ENCODE assay signal across 9 mouse cellular contexts in genomic region chr11:9115367-9116120, GRCm38 (mm10). TPM values are rescaled to one million over a fixed set of nuclear protein-coding genes. Genes with fewer than 3 reads are reported as not detected.
DNase-seq lines count a peak whose midpoint lies in the region; ATAC-seq and TF ChIP-seq lines count a peak whose summit lies in the region.
"Had no signal": no experiment of that assay in that cellular context is flagged by ENCODE, and none has a peak within 500 bp of the region (broad histone marks: within the 10 kb centered on the region; RNA-seq: fewer than 3 reads in every experiment).

No protein-coding gene starts in this region.

- peaks cover 63% of the 10 kb centered on the region for H3K27me3 ChIP-seq in forebrain, embryonic 10.5 days (ENCODE audit: poor library complexity, severe bottlenecking)
- H3K27me3 ChIP-seq in forebrain, embryonic 16.5 days (replicated peaks; ENCODE audit: control insufficient read depth, insufficient read depth, low read length): peaks cover 26% of the 10 kb centered on the region
- peaks cover 73% of the 10 kb centered on the region for H3K27me3 ChIP-seq in kidney, embryonic 15.5 days
- peaks cover 11% of the 10 kb centered on the region; the same call in 1 of the 2 replicates for H3K27me3 ChIP-seq in G1E (ENCODE audit: insufficient read depth, low read length)
- H3K27me3 ChIP-seq in limb, embryonic 10.5 days (ENCODE audit: low read depth, poor library complexity, severe bottlenecking): peaks cover 67% of the 10 kb centered on the region

- no peak for ATAC-seq in forebrain, embryonic 16.5 days
- ATAC-seq in kidney, embryonic 15.5 days (replicated peaks; ENCODE audit: low FRiP score): no peak
- ATAC-seq in G1E (ENCODE audit: extremely low read depth, insufficient number of reproducible peaks, low FRiP score, poor library complexity, severe bottlenecking): no peak
- ATAC-seq: midbrain, embryonic 13.5 days had no signal

- 10% methylated on average over 9 of the region's 9 CpGs for WGBS in forebrain, embryonic 10.5 days
- WGBS in forebrain, embryonic 16.5 days: 21% methylated on average over 9 of the region's 9 CpGs
- WGBS in kidney, embryonic 15.5 days: 10% methylated on average over 9 of the region's 9 CpGs
- WGBS in limb, embryonic 10.5 days: 9% methylated on average over 9 of the region's 9 CpGs

- no peak overlapping the region for H3K4me2 ChIP-seq in forebrain, embryonic 16.5 days (ENCODE audit: low read length)
- peak overlapping the region; percentile 40; the same call in 1 of the 2 replicates for H3K4me2 ChIP-seq in kidney, embryonic 15.5 days

- no peaks in the 10 kb centered on the region for H3K36me3 ChIP-seq in forebrain, embryonic 10.5 days (replicated peaks)
- no peaks in the 10 kb centered on the region for H3K36me3 ChIP-seq in forebrain, embryonic 16.5 days (ENCODE audit: control insufficient read depth, insufficient read depth)
- H3K36me3 ChIP-seq in kidney, embryonic 15.5 days: no peaks in the 10 kb centered on the region
- H3K36me3 ChIP-seq in G1E (replicated peaks): peaks cover 1% of the 10 kb centered on the region
- H3K36me3 ChIP-seq in limb, embryonic 10.5 days: no peaks in the 10 kb centered on the region
- H3K36me3 ChIP-seq: midbrain, embryonic 13.5 days had no signal

- H3K27ac ChIP-seq in forebrain, embryonic 10.5 days: no peak overlapping the region
- H3K27ac ChIP-seq in forebrain, embryonic 16.5 days (ENCODE audit: low read length): no peak overlapping the region
- H3K27ac ChIP-seq in kidney, embryonic 15.5 days: no peak overlapping the region
- no peak overlapping the region for H3K27ac ChIP-seq in limb, embryonic 10.5 days
- H3K27ac ChIP-seq: midbrain, embryonic 13.5 days had no signal

- no peak for TF ChIP-seq CTCF in G1E (IDR thresholded peaks at IDR 0.05; ENCODE audit: low read depth, low read length)

- no peak overlapping the region for H3K9ac ChIP-seq in forebrain, embryonic 16.5 days (replicated peaks; ENCODE audit: low read depth, low read length)
- no peak overlapping the region for H3K9ac ChIP-seq in kidney, embryonic 15.5 days
- H3K9ac ChIP-seq: midbrain, embryonic 13.5 days had no signal

- H3K4me1 ChIP-seq in forebrain, embryonic 10.5 days: peaks cover 42% of the 10 kb centered on the region
- H3K4me1 ChIP-seq in forebrain, embryonic 16.5 days (replicated peaks; ENCODE audit: control insufficient read depth, insufficient read depth, low read length): peaks cover 29% of the 10 kb centered on the region
- H3K4me1 ChIP-seq in kidney, embryonic 15.5 days: peaks cover 38% of the 10 kb centered on the region
- H3K4me1 ChIP-seq in G1E (ENCODE audit: insufficient read depth, low read depth, low read length): peaks cover 79% of the 10 kb centered on the region
- H3K4me1 ChIP-seq in limb, embryonic 10.5 days: peaks cover 31% of the 10 kb centered on the region

- no peaks in the 10 kb centered on the region for H3K9me3 ChIP-seq in forebrain, embryonic 10.5 days
- no peaks in the 10 kb centered on the region for H3K9me3 ChIP-seq in forebrain, embryonic 16.5 days (ENCODE audit: control insufficient read depth, low read length)
- no peaks in the 10 kb centered on the region for H3K9me3 ChIP-seq in kidney, embryonic 15.5 days (replicated peaks)
- H3K9me3 ChIP-seq in G1E (replicated peaks): no peaks in the 10 kb centered on the region
- no peaks in the 10 kb centered on the region for H3K9me3 ChIP-seq in limb, embryonic 10.5 days (replicated peaks)
- H3K9me3 ChIP-seq: midbrain, embryonic 13.5 days had no signal

- no peak for DNase-seq in forebrain, embryonic 10.5 days (ENCODE audit: extremely low spot score, low spot score)
- DNase-seq in kidney, postnatal 14 days: no peak
- DNase-seq in G1E (ENCODE audit: low spot score): no peak
- no peak for DNase-seq in limb, embryonic 10.5 days (ENCODE audit: low spot score)
- no peak for DNase-seq in layer of hippocampus, adult 18-20 months (ENCODE audit: low spot score in 2 of 2)
- no peak for DNase-seq in testis, postnatal 10 days (ENCODE audit: low spot score)

- H3K4me3 ChIP-seq in forebrain, embryonic 10.5 days: peak overlapping the region; percentile 33
- H3K4me3 ChIP-seq in forebrain, embryonic 16.5 days (replicated peaks; ENCODE audit: low read length): no peak overlapping the region
- H3K4me3 ChIP-seq in kidney, embryonic 15.5 days (replicated peaks): 0 out of 2 replicates have a peak overlapping the region, but pooled peaks have one; percentile 10
- H3K4me3 ChIP-seq in G1E (ENCODE audit: low read depth, low read length): peak overlapping the region; percentile 51; the same call in 1 of the 2 replicates
- H3K4me3 ChIP-seq in limb, embryonic 10.5 days: peak overlapping the region; percentile 25; the same call in 1 of the 2 replicates
- H3K4me3 ChIP-seq: midbrain, embryonic 13.5 days had no signal

RNA-seq across cellular contexts. Expression of gene Upp1, which starts 2.4 kb away (rescaled TPM):
- 4.1 and 4.9 TPM in 2 replicates for polyA plus RNA-seq in forebrain, embryonic 10.5 days (2016; fragmentation: Nextera tagmentation; extraction: Ambion mirVana)
- 1.0 and 2.7 TPM in 2 replicates for polyA plus RNA-seq in forebrain, embryonic 16.5 days (2015; fragmentation: Nextera tagmentation; extraction: Ambion mirVana)
- polyA plus RNA-seq in kidney, embryonic 15.5 days (2015; fragmentation: Nextera tagmentation; extraction: Ambion mirVana): 11.4 and 12.4 TPM in 2 replicates
- 23.7 and 37.0 TPM in 2 replicates for total RNA-seq in G1E (2014; fragmentation: Nextera tagmentation)
- 76.5 and 83.8 TPM in 2 replicates for total RNA-seq in G1E (2017)
- 3.0 and 3.3 TPM in 2 replicates for polyA plus RNA-seq in G1E (2012)
- 5.0 and 5.2 TPM in 2 replicates for polyA plus RNA-seq in limb, embryonic 10.5 days (2016; fragmentation: Nextera tagmentation; extraction: Ambion mirVana)
- total RNA-seq in layer of hippocampus, adult 18-20 months (2021): 1 to 10 TPM; 4.0 to 4.1 TPM
